Mouse (Mus musculus) kidney, postnatal 25 days (tissue): ENCODE results near the gene Cdc37l1.

Experiments used
- DNase-seq, 2 experiments: peaks; one replicate each; pipeline ENCODE4 v3.0.0; 2021; ENCODE audit warnings: mixed read lengths in 2 of 2

Cdc37l1 gene

DNA sequence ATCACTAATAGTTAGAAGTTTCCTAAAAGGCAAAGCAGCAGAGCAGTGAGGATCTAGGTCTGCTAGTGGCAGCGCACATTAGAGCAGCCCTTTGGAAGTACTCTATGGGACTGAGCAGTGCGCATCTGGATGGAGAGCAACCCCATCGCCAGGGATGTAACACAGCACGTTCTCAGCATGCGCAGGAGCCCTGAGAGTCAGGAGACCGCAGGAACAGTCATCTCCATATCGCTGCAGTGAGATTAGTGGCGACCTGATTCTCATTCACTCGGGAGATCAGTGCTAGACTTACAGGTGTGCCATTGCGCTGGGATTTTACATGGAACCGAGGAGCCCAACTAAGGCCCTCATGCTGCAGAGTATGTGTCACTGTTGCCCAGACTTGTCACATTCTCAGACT lies 18.9 kb downstream of the Cdc37l1 start:
- DNase-seq, result no peak

DNA sequence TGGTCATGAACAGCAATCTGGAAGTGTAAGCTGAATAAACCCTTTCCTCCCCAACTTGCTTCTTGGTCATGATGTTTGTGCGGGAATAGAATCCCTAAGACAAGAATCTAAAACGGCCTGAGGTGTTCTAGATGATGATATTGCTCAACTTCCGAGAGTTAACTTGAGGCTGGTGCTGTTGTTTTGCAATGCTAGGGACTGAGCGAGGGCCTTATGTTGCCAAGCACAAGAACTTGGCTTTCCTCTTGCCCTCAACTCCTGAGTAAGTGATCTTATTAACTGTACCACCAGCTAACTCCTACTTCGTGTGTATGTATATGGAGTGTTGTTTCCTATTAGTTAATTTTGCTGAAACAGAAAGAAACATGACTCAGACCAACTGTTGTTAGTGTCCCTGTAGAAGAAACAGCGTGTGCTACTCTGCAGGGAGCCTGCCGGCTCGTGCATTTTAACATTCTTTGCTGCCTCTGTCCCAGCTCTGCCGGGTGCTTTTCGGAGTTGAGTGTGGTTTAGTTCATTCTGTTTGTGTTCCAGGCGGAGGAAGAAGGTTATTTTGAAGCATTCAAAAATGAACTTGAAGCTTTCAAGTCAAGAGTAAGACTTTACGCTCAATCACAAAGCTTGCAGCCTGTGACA lies 21.3 kb downstream of the Cdc37l1 start:
- no peak for DNase-seq

DNA sequence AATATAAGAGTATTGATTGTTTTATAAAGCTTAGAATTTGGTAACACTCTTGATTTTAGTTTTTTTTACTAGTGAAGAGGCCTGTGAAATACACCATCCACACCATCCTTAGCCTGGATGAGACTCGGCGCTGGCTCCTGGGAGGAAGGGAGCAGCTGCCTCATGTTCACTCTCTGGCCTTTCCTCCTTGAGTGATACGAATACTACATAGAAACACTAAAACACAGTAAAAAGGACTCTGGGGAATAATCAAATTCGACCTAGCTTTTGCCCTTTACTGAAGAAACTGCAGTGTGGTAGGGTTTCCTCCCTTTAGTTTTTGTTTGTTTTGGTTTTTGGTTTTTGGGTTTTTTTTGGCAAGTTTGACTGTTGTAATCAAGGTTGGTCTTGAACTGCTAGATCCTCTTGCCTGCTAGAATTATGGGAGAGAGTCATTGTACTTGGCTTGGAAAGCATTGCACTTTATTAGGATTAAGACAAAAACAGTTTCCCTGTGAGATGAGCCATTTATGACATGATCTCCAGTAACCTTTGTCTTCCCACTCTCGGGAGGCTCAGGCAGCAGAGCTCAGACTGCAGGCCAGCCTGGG lies 24.4 kb downstream of the Cdc37l1 start:
- DNase-seq, result peak in 1 of 2 experiments; percentile 48

- DNase-seq, result no peak
Observed at GRCm38 (mm10) chr19:29015410-29016203, 25.5 kb downstream of the Cdc37l1 start.

GRCm38 (mm10) chr19:29016204-29016765 lies 26.1 kb downstream of the Cdc37l1 start:
- no peak for DNase-seq

DNA sequence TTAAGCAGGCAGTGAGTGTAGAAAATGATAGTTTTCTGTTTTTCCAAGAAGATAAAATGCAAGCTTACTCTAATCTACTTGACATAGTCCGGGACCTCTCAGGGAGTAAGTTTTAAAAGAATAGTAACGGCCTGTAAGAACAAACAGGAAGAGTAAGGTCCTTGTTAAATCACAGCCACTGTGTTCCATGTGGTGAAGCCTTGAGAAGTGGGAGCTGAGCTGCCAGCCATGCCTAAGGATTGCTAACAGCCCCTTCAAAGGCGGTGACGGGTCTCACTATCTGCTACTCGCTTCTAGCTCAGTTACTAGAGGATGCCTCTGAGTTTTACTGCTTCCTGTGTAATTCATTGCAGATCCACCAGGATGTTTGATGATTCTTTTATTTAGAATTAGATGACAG lies 26.6 kb downstream of the Cdc37l1 start:
- no peak for DNase-seq

- DNase-seq, result no peak
Observed at GRCm38 (mm10) chr19:29019647-29020046, 29.5 kb downstream of the Cdc37l1 start.

- no peak for DNase-seq
Observed at GRCm38 (mm10) chr19:29021754-29022345, 31.7 kb downstream of the Cdc37l1 start.

GRCm38 (mm10) chr19:29024391-29024947 lies 34.3 kb downstream of the Cdc37l1 start:
- DNase-seq, result peak in 1 of 2 experiments; percentile 42

DNA sequence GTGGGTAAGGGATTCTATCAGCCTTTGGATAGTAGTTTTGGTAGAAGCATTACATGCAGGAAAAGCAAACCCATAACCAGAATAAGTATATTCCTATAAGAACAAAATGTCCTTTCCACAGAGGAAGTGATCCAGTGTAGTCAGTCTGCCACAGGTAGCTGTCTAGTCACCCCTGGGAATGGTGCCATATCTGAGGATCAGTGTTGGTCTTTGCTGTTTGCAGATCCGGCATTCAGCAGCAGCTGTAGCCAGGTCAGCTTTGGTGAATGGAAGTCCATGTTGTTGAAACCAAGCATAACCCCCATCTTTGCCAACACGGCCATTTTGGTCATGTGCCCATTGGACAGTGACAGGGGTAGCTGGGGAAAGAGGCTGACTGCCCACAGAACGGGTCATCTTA lies 41.6 kb downstream of the Cdc37l1 start:
- no peak for DNase-seq

GRCm38 (mm10) chr19:29032662-29033061 lies 42.5 kb downstream of the Cdc37l1 start:
- DNase-seq, result no peak

- no peak for DNase-seq
Observed at GRCm38 (mm10) chr19:29037026-29037425, 46.9 kb downstream of the Cdc37l1 start.

GRCm38 (mm10) chr19:29037541-29037940 lies 47.4 kb downstream of the Cdc37l1 start:
- no peak for DNase-seq

DNA sequence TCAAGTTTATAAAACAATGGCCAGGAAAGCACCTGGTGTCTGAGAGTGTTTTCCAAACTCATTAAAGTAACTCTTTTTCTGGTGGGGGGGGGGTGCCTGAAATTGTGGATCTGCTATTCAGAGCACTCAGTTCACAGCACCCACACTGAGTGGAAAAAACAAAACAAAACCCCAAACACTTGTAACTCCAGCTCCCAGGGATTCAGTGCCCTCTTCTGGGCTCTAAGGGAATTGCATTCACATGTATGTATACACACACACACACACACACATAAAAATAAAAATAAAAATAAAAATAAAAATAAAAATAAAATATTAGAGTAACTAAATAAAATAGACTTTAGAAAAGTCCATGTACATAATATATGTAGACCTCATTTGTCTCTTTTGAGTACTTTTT lies 49.2 kb downstream of the Cdc37l1 start:
- no peak for DNase-seq

- DNase-seq, result no peak
Observed at GRCm38 (mm10) chr19:29040206-29040605, 50.1 kb downstream of the Cdc37l1 start.

DNA sequence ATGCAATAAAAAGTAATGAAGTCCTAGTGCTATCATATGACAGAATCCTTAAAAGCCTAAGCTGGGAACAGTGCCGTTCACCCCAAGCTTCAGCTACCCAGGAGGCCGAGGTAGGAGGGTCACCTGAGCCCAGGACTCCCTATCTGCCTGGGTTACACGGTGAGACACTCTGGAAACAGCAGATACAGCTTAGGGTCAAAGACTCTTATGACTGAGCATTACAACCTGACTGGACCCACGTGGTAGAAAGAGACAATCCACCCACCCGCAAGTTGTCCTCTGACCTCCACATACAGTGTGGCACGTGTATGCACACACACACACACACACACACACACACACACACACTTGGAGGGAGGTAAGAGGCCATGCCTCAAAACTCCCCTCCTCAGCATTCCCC lies 52.0 kb downstream of the Cdc37l1 start:
- DNase-seq, result peak in 1 of 2 experiments; percentile 40

DNA sequence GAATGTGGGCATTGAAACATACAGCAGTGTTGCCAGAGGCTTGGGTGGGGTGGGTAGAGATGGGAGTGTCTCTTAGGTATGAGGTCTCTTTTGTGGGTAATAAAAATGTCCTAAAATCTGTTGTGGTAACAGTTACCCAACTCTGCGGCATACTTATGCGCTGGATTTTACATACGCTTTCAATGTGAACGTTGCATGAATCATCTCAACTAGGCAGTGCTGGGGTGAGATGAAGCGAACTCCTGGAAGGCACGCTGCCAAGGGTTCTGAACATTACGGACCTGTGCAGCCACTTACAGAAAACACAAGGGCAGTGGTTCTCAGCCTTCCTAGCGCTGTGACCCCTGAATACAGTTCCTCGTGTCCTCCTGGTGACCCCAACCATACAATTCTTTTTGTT lies 52.5 kb downstream of the Cdc37l1 start:
- no peak for DNase-seq

DNA sequence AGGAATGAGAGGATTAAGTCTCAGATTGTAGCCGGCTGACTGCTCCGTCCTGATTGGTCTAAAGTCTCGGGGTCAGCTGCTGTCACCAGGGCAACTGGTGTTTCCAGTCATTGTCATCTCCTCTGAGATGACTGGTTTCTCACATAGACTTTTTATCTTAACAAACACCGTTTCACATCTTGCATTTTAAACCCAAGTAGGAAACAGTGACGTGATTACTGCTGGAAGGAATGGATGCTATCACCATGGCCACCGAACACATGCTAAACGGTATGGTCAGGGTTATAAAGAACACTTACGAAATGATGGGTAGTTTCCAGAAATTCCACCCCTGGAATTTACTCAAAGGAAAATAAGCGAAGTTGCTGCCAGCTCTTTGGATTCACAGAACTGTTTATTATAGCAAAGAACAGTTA lies 54.2 kb downstream of the Cdc37l1 start:
- no peak for DNase-seq

GRCm38 (mm10) chr19:29045369-29045768 lies 55.2 kb downstream of the Cdc37l1 start:
- DNase-seq, result peak; percentile 45 to 62

GRCm38 (mm10) chr19:29045956-29046650 lies 56.0 kb downstream of the Cdc37l1 start:
- DNase-seq, result no peak

- DNase-seq, result no peak
Observed at GRCm38 (mm10) chr19:29046961-29047333, 56.8 kb downstream of the Cdc37l1 start.
